Mouse (Mus musculus) 3134 (cell line): ENCODE measurements around the gene Pan3.
"Not testable (repeated sequence)": the region's sequence is repeated elsewhere in the genome, so short reads cannot be mapped to it uniquely, and the experiment has no call there.

ENCODE experiments used
- DNase-seq: peaks from one replicate; pipeline ENCODE4 v3.0.0-alpha.2; 2011; ENCODE audit warnings: low spot score; ENCODE audit not compliant: insufficient read length; ENCODE audit errors: extremely low read depth

The Pan3 gene

GRCm38 (mm10) chr5:147549016-147549755 lies 119.2 kb downstream of the Pan3 start:
- DNase-seq: no peak

GRCm38 (mm10) chr5:147551879-147552627 lies 122.1 kb downstream of the Pan3 start:
- DNase-seq: no peak

DNA sequence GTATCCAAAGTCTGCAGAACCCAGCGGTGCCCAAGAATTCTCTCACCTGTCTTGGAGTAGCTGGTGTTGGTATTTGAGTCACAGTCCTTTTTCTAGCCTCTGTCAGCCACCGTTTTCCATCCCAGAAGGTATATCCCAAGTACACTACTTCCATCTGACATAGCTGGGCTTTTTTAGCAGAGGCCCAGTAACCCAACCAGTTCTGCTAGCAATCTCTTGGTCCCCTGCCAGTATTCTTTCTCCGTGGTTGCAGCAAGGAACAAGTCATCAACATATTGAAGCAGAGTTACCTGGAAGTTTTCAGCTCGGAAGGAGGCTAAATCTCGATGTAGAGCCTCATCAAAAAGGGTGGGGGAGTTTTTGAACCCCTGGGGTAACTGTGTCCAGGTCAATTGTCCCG lies 127.7 kb downstream of the Pan3 start:
- not testable (repeated sequence) for DNase-seq

GRCm38 (mm10) chr5:147563511-147564139 lies 133.7 kb downstream of the Pan3 start:
- no peak for DNase-seq

GRCm38 (mm10) chr5:147564140-147564590 lies 134.2 kb downstream of the Pan3 start:
- no peak for DNase-seq

DNA sequence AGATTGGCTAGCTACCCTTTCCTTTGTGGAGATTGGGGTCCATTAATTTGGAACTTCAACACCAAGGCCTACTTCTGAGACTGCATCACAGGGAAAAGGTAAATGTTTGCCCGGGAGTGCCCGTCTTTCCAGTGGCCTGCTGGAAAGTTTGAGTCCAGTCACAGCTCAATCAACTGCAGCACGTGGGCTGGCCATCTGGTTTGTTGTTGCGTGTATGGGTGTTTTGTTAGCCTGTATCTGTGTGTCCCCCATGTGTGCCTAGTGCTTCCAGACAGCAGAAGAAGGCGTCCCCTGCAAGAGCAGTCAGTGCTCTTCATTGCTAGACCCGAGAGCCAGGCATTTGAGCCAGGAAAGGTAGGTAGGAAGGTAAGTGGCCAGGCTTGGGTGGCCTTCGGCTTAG lies 135.5 kb downstream of the Pan3 start:
- no peak for DNase-seq

GRCm38 (mm10) chr5:147566335-147566734 lies 136.4 kb downstream of the Pan3 start:
- no peak for DNase-seq

DNA sequence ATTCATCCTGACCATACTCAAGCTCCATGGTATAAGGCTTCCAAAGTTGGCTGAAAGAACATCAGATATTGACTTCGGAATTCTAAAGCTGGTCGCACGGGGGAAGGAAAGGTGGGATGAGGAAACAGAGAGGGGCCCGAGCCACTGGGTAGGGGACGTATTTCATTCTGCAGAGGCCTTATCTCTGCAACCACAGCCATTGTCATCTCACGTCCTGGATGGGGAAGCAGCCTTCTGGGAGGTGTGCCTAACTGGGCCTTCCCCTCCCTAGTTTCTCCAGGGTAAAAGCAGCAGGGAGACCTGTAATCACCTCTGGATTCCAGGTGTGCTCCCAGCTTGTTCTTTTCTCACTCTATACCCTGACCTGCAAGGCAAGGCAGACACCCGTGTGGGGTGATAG lies 142.7 kb downstream of the Pan3 start:
- DNase-seq: no peak

GRCm38 (mm10) chr5:147573555-147573954 lies 143.6 kb downstream of the Pan3 start:
- no peak for DNase-seq

GRCm38 (mm10) chr5:147574517-147574916 lies 144.6 kb downstream of the Pan3 start:
- DNase-seq: no peak

- no peak for DNase-seq
These were observed 147.0 kb downstream of the Pan3 start for GRCm38 (mm10) chr5:147577003-147577402.

DNA sequence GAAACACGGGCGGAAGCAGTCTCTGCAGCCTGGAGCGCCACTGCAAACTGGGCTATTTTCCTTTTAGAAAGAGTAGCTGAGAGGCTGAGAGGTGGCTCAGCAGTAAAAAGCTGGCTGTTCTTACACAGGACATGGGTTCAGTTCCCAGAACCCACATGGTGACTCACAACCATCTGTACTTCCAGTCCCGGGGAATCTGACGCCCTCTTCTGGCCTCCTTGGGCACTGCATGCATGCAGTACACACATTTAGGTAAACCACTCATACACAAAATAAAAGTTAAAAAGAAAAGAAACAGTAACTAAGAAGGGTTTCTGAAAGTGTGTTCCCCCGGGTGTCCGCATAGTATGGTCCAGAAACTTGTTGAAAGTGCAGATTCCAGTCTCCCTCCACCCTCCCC lies 149.2 kb downstream of the Pan3 start:
- no peak for DNase-seq

GRCm38 (mm10) chr5:147579691-147580090 lies 149.7 kb downstream of the Pan3 start:
- no peak for DNase-seq

DNA sequence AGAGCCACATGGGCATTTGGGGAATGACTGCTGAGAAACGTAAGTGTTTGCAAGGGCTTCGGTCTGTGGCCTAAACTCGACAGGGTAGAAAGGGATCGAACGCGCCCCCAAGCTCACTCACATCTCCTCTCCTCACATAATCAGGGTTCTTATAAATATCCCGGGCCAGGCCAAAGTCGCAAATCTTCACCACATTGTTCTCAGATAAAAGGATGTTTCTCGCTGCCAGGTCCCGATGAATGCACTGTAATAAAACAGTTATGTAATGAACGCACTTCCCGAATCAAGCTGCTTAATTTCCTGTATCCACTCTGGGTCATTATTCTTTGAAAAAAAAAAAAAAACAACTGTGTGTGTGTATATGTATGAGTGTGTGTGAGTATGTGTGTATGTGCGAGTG lies 150.2 kb downstream of the Pan3 start:
- DNase-seq: no peak

DNA sequence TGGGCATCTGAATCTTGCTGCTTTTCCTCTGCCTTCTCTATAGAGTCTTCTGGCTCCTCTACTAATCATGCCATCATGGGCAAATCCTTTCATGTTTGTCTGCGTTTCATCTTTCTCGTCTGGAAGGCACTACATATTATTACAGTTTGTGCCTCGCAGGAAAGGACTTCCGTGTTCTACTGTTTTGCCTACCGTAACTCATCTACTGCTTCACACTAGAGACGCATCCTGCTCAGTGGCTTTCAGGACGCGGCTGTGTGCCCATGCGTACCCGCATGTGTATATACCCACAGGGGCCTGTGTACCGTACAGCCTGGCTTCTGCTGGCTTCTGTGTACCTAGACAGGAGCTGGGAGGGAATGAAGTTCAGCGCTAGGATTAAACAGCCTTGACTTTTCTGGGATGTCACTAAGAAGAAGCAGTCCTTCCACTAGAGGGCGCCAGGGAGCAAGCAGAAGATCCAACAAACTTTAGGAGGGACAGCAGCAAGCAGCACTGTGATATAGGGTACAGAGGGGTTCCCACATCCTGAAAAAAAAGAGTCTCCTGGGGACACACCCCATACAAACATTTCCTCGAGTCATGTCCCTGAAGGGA lies 153.8 kb downstream of the Pan3 start:
- peak; percentile 34 for DNase-seq

DNA sequence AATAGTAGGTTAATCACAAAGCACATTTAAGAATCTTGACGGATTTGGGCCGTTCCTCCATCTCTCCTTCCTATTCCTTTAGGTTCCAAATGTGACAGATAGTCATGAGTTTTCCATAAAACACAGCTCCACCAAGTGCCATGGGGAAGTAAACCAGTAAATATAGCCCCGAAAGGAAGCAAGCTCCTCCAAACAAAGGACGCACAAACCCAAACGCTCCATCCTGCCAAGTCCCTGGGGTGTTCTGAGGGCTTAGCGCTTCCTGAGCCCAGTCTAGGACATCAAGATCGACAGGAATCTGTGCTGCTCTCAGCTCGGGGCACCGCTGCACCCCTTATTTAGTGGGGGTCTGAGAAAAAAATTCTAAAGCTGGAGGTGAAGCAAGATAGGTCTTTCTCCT lies 154.7 kb downstream of the Pan3 start:
- DNase-seq: no peak

- DNase-seq: no peak
These were observed 155.1 kb downstream of the Pan3 start for GRCm38 (mm10) chr5:147585070-147585469.

GRCm38 (mm10) chr5:147589814-147590213 lies 159.9 kb downstream of the Pan3 start:
- DNase-seq: peak; percentile 69

- DNase-seq: no peak
These were observed 167.9 kb downstream of the Pan3 start for GRCm38 (mm10) chr5:147597825-147598224.
